Mouse (Mus musculus) limb, embryonic 14.5 days (tissue): ENCODE measurements around the gene Fam166a. TPM values are rescaled to one million over a fixed set of nuclear protein-coding genes. Genes with fewer than 3 reads are reported as not detected.

Experiments used
- ATAC-seq: fragments of 200-750 bp; cut with Nextera tagmentation; 2 replicates; pipeline ENCODE4 v1.8.0; 2017; ENCODE audit warnings: low read depth, moderate number of reproducible peaks, moderate TSS enrichment; ENCODE audit not compliant: low FRiP score
- DNase-seq: peaks from one replicate; pipeline ENCODE4 v3.0.0-alpha.2; 2015; ENCODE audit warnings: low spot score
- H3K27ac ChIP-seq: fragments of 300-500 bp; sonication (generic); replicated peaks from 2 replicates; pipeline ENCODE4 v1.5.1; 2014; ENCODE audit warnings: low read depth, mild to moderate bottlenecking, low read length, moderate library complexity, mixed read lengths
- H3K27me3 ChIP-seq: fragments of 300-500 bp; sonication (generic); 2 replicates; pipeline ENCODE4 v1.6.1; 2014; ENCODE audit warnings: low read length, mixed read lengths; ENCODE audit not compliant: control insufficient read depth, insufficient read depth
- H3K36me3 ChIP-seq: fragments of 300-500 bp; sonication (generic); 2 replicates; pipeline ENCODE4 v1.6.1; 2014; ENCODE audit warnings: mild to moderate bottlenecking, low read length, moderate library complexity, mixed read lengths; ENCODE audit not compliant: control insufficient read depth, insufficient read depth
- H3K4me1 ChIP-seq: fragments of 300-500 bp; sonication (generic); 2 replicates; pipeline ENCODE4 v1.6.1; 2014; ENCODE audit warnings: antibody characterized with exemption, low read length, mixed read lengths; ENCODE audit not compliant: control insufficient read depth, insufficient read depth
- H3K4me2 ChIP-seq: fragments of 300-500 bp; sonication (generic); replicated peaks from 2 replicates; pipeline ENCODE4 v1.6.1; 2014; ENCODE audit warnings: low read depth, mild to moderate bottlenecking, low read length, moderate library complexity; ENCODE audit not compliant: severe bottlenecking
- H3K4me3 ChIP-seq: fragments of 300-500 bp; sonication (generic); replicated peaks from 2 replicates; pipeline ENCODE4 v1.5.1; 2014; ENCODE audit warnings: low read length
- H3K9ac ChIP-seq: fragments of 300-500 bp; sonication (generic); 2 replicates; pipeline ENCODE4 v1.6.1; 2014; ENCODE audit warnings: mild to moderate bottlenecking, low read depth, low read length, moderate library complexity; ENCODE audit not compliant: severe bottlenecking
- H3K9me3 ChIP-seq: fragments of 300-500 bp; sonication (generic); 2 replicates; pipeline ENCODE4 v1.6.1; 2016; ENCODE audit warnings: low read length; ENCODE audit not compliant: control insufficient read depth
- POLR2A ChIP-seq: fragments of 200-500 bp; IDR thresholded peaks from 2 replicates; pipeline ENCODE4 v1.8.0; 2012; ENCODE audit warnings: inconsistent platforms, mild to moderate bottlenecking, moderate library complexity, borderline replicate concordance; ENCODE audit not compliant: insufficient read depth, insufficient read length; ENCODE audit errors: extremely low read depth
- WGBS: fragments of 180-500 bp; shearing (Covaris S2); extraction: QIAGEN DNeasy Blood & Tissue Kit; methylation state at CpG from one replicate; pipeline ENCODE4 v1.1.7; 2014; 5-methylcytosine and 5-hydroxymethylcytosine counted together
- polyA plus RNA-seq, 2 experiments: library from polyadenylated mRNA; depleted of rRNA in 1 of 2; stranded (reverse) in 1 of 2; unstranded in 1 of 2; fragments of >200 nt; fragmentation: Nextera tagmentation in 1 of 2; extraction: Ambion mirVana in 1 of 2; gene quantifications; 2 replicates each; pipeline versions ENCODE4 v1.2.1 to v1.2.3; 2012 to 2014

Gene Fam166a
- polyA plus RNA-seq, 2 experiments, result 0.17 TPM; not detected in 1

DNA sequence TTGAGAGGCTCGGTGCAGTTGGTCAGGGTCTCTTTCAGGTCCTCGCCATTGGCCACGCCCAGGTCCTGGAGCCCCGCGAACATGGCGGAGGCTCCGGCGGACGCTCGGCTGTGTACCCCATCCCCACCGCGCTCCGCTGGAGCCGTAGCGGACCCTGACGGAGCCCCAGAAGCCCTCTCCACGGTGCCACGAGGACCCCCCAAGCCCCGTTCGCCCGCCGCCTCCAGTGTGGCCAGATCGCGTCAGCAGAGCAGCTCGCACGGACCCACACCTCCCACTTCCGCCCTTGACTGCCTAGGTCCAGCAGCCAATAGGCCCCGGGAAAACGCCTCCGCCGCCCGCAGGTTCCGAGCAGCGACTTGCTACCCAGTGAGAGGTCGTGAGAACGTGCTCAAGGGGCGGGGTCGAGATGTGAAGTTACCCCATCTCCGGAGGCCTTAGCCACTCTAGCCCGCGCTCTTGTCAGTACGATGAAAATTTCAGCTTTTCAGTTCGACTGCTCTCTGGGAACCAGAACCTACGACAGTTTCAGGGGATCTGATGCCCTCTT, 7.3 kb upstream of the Fam166a start, which contains the start of gene Nelfb:
Gene Nelfb, minus strand, starts transcription at position 369 of the 550 bp plus-strand sequence.
- DNase-seq, result peak; percentile 88
- peak; percentile 70; the same call in 1 of the 2 replicates for TF ChIP-seq POLR2A
- Histone ChIP-seq H3K4me2 (peak within 1 kb of the TSS; percentile 68), H3K4me1 (peaks cover 19% of the 10 kb centered on the region; the same call in 1 of the 2 replicates), H3K27me3 (no peaks in the 10 kb centered on the region), H3K9ac (peak within 1 kb of the TSS; percentile 95), H3K9me3 (no peaks in the 10 kb centered on the region), H3K4me3 (peak within 1 kb of the TSS; percentile 89), H3K27ac (peak within 1 kb of the TSS; percentile 89), H3K36me3 (peaks cover 26% of the 10 kb centered on the region)
- WGBS, result 0% methylated on average over 36 of the region's 44 CpGs
- ATAC-seq, result peak; percentile 95

DNA sequence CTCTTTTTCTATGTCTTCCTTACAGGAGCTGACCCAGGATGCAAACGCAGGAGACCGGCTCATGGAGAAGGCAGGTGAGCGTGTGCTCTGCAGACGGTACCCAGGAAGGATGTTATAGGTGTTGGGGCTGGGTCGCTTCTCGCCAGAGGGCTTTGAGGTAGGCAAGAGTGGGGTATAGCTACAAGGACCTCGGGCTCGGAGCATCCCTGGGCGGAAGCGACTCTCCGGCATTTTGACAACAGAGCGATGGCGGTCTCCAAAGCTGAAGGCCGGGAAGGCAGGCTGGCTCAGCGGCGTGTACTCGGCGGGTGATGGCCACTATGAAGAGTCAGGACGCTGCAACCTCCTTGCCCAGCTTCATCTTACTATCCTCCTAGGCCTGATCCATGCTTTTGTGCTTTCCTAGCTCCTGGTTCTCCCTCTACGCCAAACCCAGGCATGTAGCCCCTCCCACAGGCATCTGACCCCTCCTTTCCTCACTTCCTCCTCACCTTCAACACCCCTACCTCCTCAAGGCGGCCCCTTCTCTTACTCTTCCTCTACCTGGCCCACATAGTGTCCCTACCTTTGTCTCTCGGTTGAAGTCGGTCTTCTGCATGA, 5.2 kb upstream of the Fam166a start:
- 63% methylated on average over 23 of the region's 23 CpGs for WGBS
- Histone ChIP-seq H3K4me3 (no peak overlapping the region), H3K4me1 (peaks cover 19% of the 10 kb centered on the region; the same call in 1 of the 2 replicates), H3K9ac (no peak overlapping the region), H3K9me3 (no peaks in the 10 kb centered on the region), H3K36me3 (peaks cover 8% of the 10 kb centered on the region), H3K4me2 (no peak overlapping the region), H3K27me3 (no peaks in the 10 kb centered on the region), H3K27ac (no peak overlapping the region)
- ATAC-seq (no peak), DNase-seq (no peak)
- no peak for TF ChIP-seq POLR2A

DNA sequence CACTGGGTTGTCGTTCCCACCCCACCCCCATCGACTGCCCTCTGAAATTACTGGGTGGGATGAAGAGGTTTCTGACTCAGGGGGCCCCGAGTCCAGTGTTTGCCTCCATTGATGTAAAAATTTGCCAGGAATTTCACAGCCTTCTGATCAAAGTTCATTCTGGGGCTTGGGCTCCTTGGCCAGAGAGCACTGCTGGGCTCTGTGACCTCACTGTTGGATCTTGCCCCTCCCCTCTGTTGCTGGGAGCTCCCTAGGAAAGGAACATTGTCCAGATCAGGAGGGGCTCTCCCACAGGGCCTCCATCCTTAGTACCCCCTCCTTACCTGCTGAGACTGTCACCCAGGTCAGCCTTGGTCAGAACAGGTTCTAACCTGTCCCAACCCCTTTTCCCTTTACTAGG, 4.1 kb upstream of the Fam166a start, which contains the start of gene Stpg3:
Gene Stpg3, minus strand, starts transcription at position 194 of the 400 bp plus-strand sequence.
- H3K9ac ChIP-seq, result no peak within 1 kb of the TSS
- ATAC-seq, result no peak

DNA sequence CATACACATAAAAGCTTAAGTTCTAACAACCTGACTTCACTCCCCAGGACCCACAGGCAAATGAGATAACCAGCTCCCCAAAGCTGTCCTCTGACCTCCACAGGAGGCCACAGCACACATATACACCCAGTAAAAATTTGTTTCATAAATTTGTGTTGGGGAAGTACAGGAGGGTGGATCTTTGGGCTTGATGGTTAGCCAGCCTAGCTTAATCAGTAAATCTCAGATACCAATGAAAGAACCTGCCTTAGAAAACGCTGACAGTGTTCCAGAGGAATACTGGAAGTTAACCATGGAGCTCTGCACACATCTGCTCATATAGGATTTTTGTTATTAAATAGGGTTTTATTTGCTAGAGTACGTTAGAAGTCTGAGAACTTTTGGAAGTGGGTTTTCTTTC, 879 bp upstream of the Fam166a start:
- no peak for TF ChIP-seq POLR2A

More for the DNA sequence above, 4.1 kb upstream of the Fam166a start, which contains the start of gene Stpg3:
- no peak for TF ChIP-seq POLR2A
- Histone ChIP-seq H3K4me3 (no peak within 1 kb of the TSS), H3K4me1 (peaks cover 15% of the 10 kb centered on the region; the same call in 1 of the 2 replicates), H3K27ac (no peak within 1 kb of the TSS), H3K27me3 (no peaks in the 10 kb centered on the region), H3K4me2 (no peak within 1 kb of the TSS), H3K9me3 (no peaks in the 10 kb centered on the region), H3K36me3 (peaks cover 3% of the 10 kb centered on the region; the same call in 1 of the 2 replicates)
- 70% methylated on average over 3 of the region's 3 CpGs for WGBS
- DNase-seq, result no peak

DNA sequence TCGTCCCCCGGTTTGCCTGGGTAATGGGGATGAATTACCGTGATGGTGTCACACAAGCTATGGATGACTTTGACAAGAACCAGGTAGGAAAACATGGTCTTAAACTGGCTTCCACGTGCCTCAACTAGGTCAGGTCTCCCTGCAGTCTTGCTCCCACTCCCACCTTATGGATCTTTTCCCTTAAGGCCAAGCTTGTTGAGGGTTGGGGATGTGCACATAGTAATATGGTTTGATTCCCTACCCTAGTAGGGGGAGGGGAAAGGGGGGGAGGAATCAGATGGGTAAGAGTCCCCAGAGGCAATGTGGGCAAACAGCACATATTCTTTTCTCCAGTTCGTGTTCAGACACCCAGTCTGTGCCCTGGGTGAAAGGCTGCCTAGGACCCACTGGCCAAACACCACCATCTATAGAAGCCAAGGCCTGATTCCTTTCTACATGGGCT, 2.8 kb downstream of the Fam166a start:
- H3K9ac ChIP-seq, result no peak overlapping the region
- H3K4me2 ChIP-seq, result no peak overlapping the region
- peaks cover 10% of the 10 kb centered on the region for H3K4me1 ChIP-seq
- H3K36me3 ChIP-seq, result peaks cover 9% of the 10 kb centered on the region; the same call in 1 of the 2 replicates
- H3K27me3 ChIP-seq, result no peaks in the 10 kb centered on the region
- H3K27ac ChIP-seq, result no peak overlapping the region
- DNase-seq (no peak), ATAC-seq (no peak)
- TF ChIP-seq POLR2A, result no peak
- WGBS, result 67% methylated on average over 5 of the region's 5 CpGs
- H3K4me3 ChIP-seq, result no peak overlapping the region
- H3K9me3 ChIP-seq, result no peaks in the 10 kb centered on the region

More for the DNA sequence above, 879 bp upstream of the Fam166a start:
- no peak for ATAC-seq
- Histone ChIP-seq H3K9ac (no peak overlapping the region), H3K4me3 (no peak overlapping the region), H3K4me2 (no peak overlapping the region), H3K27ac (no peak overlapping the region), H3K27me3 (no peaks in the 10 kb centered on the region), H3K4me1 (no peaks in the 10 kb centered on the region), H3K9me3 (no peaks in the 10 kb centered on the region), H3K36me3 (peaks cover 9% of the 10 kb centered on the region; the same call in 1 of the 2 replicates)
- WGBS, result 65% methylated on average over 2 of the region's 2 CpGs
- no peak for DNase-seq
